Mouse (Mus musculus): ENCODE results near the gene Ntng1.

Ntng1 gene

GRCm38 (mm10) chr3:110143206-110144061 lies at the start of gene Ntng1:
Gene Ntng1, minus strand, starts transcription at chr3:110144011.
- no peak for DNase-seq (ENCODE audit: low spot score)

GRCm38 (mm10) chr3:110187401-110187948 lies 43.7 kb upstream of the Ntng1 start:
- DNase-seq (ENCODE audit: low spot score) = no peak

GRCm38 (mm10) chr3:110149089-110149488 lies 5.3 kb upstream of the Ntng1 start:
- no peak for DNase-seq (ENCODE audit: low spot score)

- no peak for DNase-seq (ENCODE audit: low spot score)
Measured at GRCm38 (mm10) chr3:110144301-110145055, 667 bp upstream of the Ntng1 start.

- DNase-seq (ENCODE audit: low spot score) = no peak
Measured at GRCm38 (mm10) chr3:110142314-110143205, 1.3 kb downstream of the Ntng1 start.

GRCm38 (mm10) chr3:110141351-110142302 lies 2.2 kb downstream of the Ntng1 start:
- peak; percentile 57 for DNase-seq (ENCODE audit: low spot score)

- DNase-seq (ENCODE audit: low spot score) = no peak
Measured at GRCm38 (mm10) chr3:110136115-110136514, 7.7 kb downstream of the Ntng1 start.

- no peak for DNase-seq (ENCODE audit: low spot score)
Measured at GRCm38 (mm10) chr3:110133150-110133549, 10.7 kb downstream of the Ntng1 start.

- DNase-seq (ENCODE audit: low spot score) = no peak
Measured at GRCm38 (mm10) chr3:110132289-110132688, 11.5 kb downstream of the Ntng1 start.

GRCm38 (mm10) chr3:110131043-110131891 lies 12.5 kb downstream of the Ntng1 start:
- DNase-seq (ENCODE audit: low spot score) = no peak

GRCm38 (mm10) chr3:110129607-110130006 lies 14.2 kb downstream of the Ntng1 start:
- DNase-seq (ENCODE audit: low spot score) = no peak

GRCm38 (mm10) chr3:110105982-110106381 lies 37.8 kb downstream of the Ntng1 start:
- DNase-seq (ENCODE audit: low spot score) = no peak

GRCm38 (mm10) chr3:110094407-110094806 lies 49.4 kb downstream of the Ntng1 start:
- no peak for DNase-seq (ENCODE audit: low spot score)

- no peak for DNase-seq (ENCODE audit: low spot score)
Measured at GRCm38 (mm10) chr3:110094003-110094402, 49.8 kb downstream of the Ntng1 start.

- DNase-seq (ENCODE audit: low spot score) = no peak
Measured at GRCm38 (mm10) chr3:110092521-110092920, 51.3 kb downstream of the Ntng1 start.

- DNase-seq (ENCODE audit: low spot score) = no peak
Measured at GRCm38 (mm10) chr3:110087189-110087588, 56.6 kb downstream of the Ntng1 start.

- DNase-seq (ENCODE audit: low spot score) = no peak
Measured at GRCm38 (mm10) chr3:110085336-110085735, 58.5 kb downstream of the Ntng1 start.

- no peak for DNase-seq (ENCODE audit: low spot score)
Measured at GRCm38 (mm10) chr3:110064709-110065256, 79.0 kb downstream of the Ntng1 start.

GRCm38 (mm10) chr3:110055915-110056314 lies 87.9 kb downstream of the Ntng1 start:
- no peak for DNase-seq (ENCODE audit: low spot score)

Measured in adipocyte (in vitro differentiated cells).